Mouse (Mus musculus) layer of hippocampus, postnatal 25 days (tissue): Measurements from ENCODE around the gene Prpf6. TPM values are rescaled to one million over a fixed set of nuclear protein-coding genes. Genes with fewer than 3 reads are reported as not detected.
A peak's percentile ranks its signal among the peaks of the same experiment; 100 is the strongest.

Experiments
- DNase-seq, 2 experiments: peaks; one replicate each; pipeline ENCODE4 v3.0.0; 2022; ENCODE audit warnings: mixed read lengths in 2 of 2, low spot score in 1 of 2; ENCODE audit errors: extremely low spot score in 1 of 2
- total RNA-seq, 2 experiments: library from RNA; stranded (reverse); gene quantifications; 2 replicates each; pipeline ENCODE4 v1.2.3; 2021

Gene Prpf6
- total RNA-seq, 2 experiments from 2014 or later: 57.9 to 58.8 TPM

GRCm38 (mm10) chr2:181593937-181594336 lies 2.3 kb downstream of the Prpf6 start:
- DNase-seq: no peak

GRCm38 (mm10) chr2:181594946-181595696 lies 3.5 kb downstream of the Prpf6 start:
- DNase-seq: no peak

- DNase-seq: no peak
These were observed 4.7 kb downstream of the Prpf6 start for GRCm38 (mm10) chr2:181596221-181596960.

GRCm38 (mm10) chr2:181597378-181598061 lies 5.9 kb downstream of the Prpf6 start:
- no peak for DNase-seq

GRCm38 (mm10) chr2:181598454-181599351 lies 7.0 kb downstream of the Prpf6 start, which contains the start of gene Samd10:
Gene Samd10, minus strand, starts transcription at chr2:181599212.
- peak; percentile 47 to 54 for DNase-seq

GRCm38 (mm10) chr2:181600226-181600758 lies 8.6 kb downstream of the Prpf6 start:
- no peak for DNase-seq

GRCm38 (mm10) chr2:181600828-181601750 lies 9.4 kb downstream of the Prpf6 start:
- peak; percentile 90 to 95 for DNase-seq

GRCm38 (mm10) chr2:181601751-181602145 lies 10.1 kb downstream of the Prpf6 start:
- DNase-seq: no peak

- no peak for DNase-seq
These were observed 10.7 kb downstream of the Prpf6 start for GRCm38 (mm10) chr2:181602367-181602766.

GRCm38 (mm10) chr2:181618761-181619495 lies 27.3 kb downstream of the Prpf6 start:
- no peak for DNase-seq

GRCm38 (mm10) chr2:181623401-181623800 lies 31.7 kb downstream of the Prpf6 start:
- no peak for DNase-seq

- DNase-seq: no peak
These were observed 36.8 kb downstream of the Prpf6 start for GRCm38 (mm10) chr2:181628471-181628870.

GRCm38 (mm10) chr2:181632624-181633023 lies 41.0 kb downstream of the Prpf6 start:
- no peak for DNase-seq

GRCm38 (mm10) chr2:181635865-181636264 lies 44.2 kb downstream of the Prpf6 start:
- DNase-seq: no peak

GRCm38 (mm10) chr2:181644361-181644760 lies 52.7 kb downstream of the Prpf6 start:
- DNase-seq: no peak

- DNase-seq: no peak
These were observed 54.0 kb downstream of the Prpf6 start for GRCm38 (mm10) chr2:181645666-181646065.

GRCm38 (mm10) chr2:181646626-181647472 lies 55.2 kb downstream of the Prpf6 start:
- no peak for DNase-seq
